Mouse (Mus musculus) spleen, adult 18-20 months (tissue): ENCODE measurements around the gene 4930451I11Rik.

Experiments used
- DNase-seq, 2 experiments: peaks; one replicate each; pipeline ENCODE4 v3.0.0; 2022; ENCODE audit warnings: mixed read lengths in 2 of 2

Gene 4930451I11Rik

GRCm38 (mm10) chr7:126831539-126831938 lies at the start of gene 4930451I11Rik:
Gene 4930451I11Rik (minus strand): TSS chr7:126831639.
- no peak for DNase-seq

GRCm38 (mm10) chr7:126881040-126881439 lies 49.6 kb upstream of the 4930451I11Rik start:
- DNase-seq = no peak

GRCm38 (mm10) chr7:126877239-126877638 lies 45.8 kb upstream of the 4930451I11Rik start:
- no peak for DNase-seq

- no peak for DNase-seq
These were observed 39.1 kb upstream of the 4930451I11Rik start for GRCm38 (mm10) chr7:126870520-126870891.

- no peak for DNase-seq
These were observed 38.5 kb upstream of the 4930451I11Rik start for GRCm38 (mm10) chr7:126869780-126870519.

- no peak for DNase-seq
These were observed 36.6 kb upstream of the 4930451I11Rik start for GRCm38 (mm10) chr7:126868003-126868402.

GRCm38 (mm10) chr7:126867534-126867933 lies 36.1 kb upstream of the 4930451I11Rik start:
- no peak for DNase-seq

- no peak for DNase-seq
These were observed 32.4 kb upstream of the 4930451I11Rik start for GRCm38 (mm10) chr7:126863791-126864190.

GRCm38 (mm10) chr7:126862147-126862784 lies 30.8 kb upstream of the 4930451I11Rik start, which contains the start of gene Ino80e:
Gene Ino80e (minus strand): TSS chr7:126862377.
- peak; percentile 81 to 90 for DNase-seq

- DNase-seq = peak; percentile 89 to 97
These were observed 30.1 kb upstream of the 4930451I11Rik start, which contains the start of gene Hirip3 for GRCm38 (mm10) chr7:126861429-126862130. Gene Hirip3 (plus strand): TSS chr7:126861972.

- DNase-seq = no peak
These were observed 29.5 kb upstream of the 4930451I11Rik start for GRCm38 (mm10) chr7:126860987-126861386.

- DNase-seq = no peak
These were observed 25.4 kb upstream of the 4930451I11Rik start for GRCm38 (mm10) chr7:126856741-126857420.

GRCm38 (mm10) chr7:126855641-126856040 lies 24.2 kb upstream of the 4930451I11Rik start:
- no peak for DNase-seq

- DNase-seq = no peak
These were observed 22.0 kb upstream of the 4930451I11Rik start for GRCm38 (mm10) chr7:126853454-126853853.

- no peak for DNase-seq
These were observed 19.8 kb upstream of the 4930451I11Rik start for GRCm38 (mm10) chr7:126851192-126851591.

GRCm38 (mm10) chr7:126850161-126850560 lies 18.7 kb upstream of the 4930451I11Rik start:
- no peak for DNase-seq

GRCm38 (mm10) chr7:126848794-126849193 lies 17.4 kb upstream of the 4930451I11Rik start:
- DNase-seq = no peak

- no peak for DNase-seq
These were observed 16.3 kb upstream of the 4930451I11Rik start for GRCm38 (mm10) chr7:126847421-126848398.

- DNase-seq = no peak
These were observed 15.6 kb upstream of the 4930451I11Rik start, which contains the start of gene Doc2a for GRCm38 (mm10) chr7:126847116-126847420. Gene Doc2a (plus strand): TSS chr7:126847416.

- DNase-seq = no peak
These were observed 14.1 kb upstream of the 4930451I11Rik start for GRCm38 (mm10) chr7:126845516-126845915.

- no peak for DNase-seq
These were observed 11.8 kb upstream of the 4930451I11Rik start for GRCm38 (mm10) chr7:126843276-126843675.

GRCm38 (mm10) chr7:126833294-126833693 lies 1.9 kb upstream of the 4930451I11Rik start:
- DNase-seq = no peak
